Mouse (Mus musculus): ENCODE measurements around the gene Stx4a.
"Not testable (repeated sequence)": the region's sequence is repeated elsewhere in the genome, so short reads cannot be mapped to it uniquely, and the experiment has no call there.

The Stx4a gene

GRCm38 (mm10) chr7:127867641-127868040 lies 43.5 kb downstream of the Stx4a start:
- DNase-seq (ENCODE audit: low spot score in 2 of 2), result no peak

GRCm38 (mm10) chr7:127869149-127869810 lies 45.2 kb downstream of the Stx4a start:
- no peak for DNase-seq (ENCODE audit: low spot score in 2 of 2)

DNA sequence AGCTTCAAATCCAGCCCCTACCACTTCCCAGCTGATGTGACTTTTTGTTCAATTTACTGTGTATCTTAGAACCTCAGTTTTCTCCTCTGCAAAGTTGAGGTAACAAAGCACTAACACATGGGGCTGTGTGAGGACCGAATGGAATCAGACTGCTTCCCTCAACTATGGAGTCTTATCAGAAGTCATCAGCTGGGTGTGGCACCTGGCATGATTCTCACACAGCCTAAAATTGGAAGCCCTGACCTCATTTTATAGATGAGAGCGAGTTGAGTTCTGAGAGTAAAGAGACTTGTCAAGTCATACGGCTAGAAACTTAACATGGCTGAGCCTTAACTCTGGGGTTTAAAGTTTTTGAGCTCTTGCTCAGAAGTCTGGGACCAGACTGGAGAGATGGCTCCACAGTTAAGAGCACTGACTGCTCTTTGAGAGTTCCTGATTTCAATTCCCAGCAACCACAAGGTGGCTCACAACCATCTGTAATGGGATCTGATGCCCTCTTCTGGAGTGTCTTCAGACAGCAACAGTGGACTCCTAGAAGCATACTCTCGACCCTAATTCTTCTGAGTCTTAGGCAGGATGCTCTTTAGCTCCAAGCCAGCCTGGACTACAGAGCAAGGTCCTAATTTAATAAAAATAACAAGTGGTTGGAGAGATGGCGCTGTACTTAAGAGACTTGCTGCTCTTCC lies 46.2 kb downstream of the Stx4a start:
- DNase-seq (ENCODE audit: low spot score in 2 of 2), result no peak

DNA sequence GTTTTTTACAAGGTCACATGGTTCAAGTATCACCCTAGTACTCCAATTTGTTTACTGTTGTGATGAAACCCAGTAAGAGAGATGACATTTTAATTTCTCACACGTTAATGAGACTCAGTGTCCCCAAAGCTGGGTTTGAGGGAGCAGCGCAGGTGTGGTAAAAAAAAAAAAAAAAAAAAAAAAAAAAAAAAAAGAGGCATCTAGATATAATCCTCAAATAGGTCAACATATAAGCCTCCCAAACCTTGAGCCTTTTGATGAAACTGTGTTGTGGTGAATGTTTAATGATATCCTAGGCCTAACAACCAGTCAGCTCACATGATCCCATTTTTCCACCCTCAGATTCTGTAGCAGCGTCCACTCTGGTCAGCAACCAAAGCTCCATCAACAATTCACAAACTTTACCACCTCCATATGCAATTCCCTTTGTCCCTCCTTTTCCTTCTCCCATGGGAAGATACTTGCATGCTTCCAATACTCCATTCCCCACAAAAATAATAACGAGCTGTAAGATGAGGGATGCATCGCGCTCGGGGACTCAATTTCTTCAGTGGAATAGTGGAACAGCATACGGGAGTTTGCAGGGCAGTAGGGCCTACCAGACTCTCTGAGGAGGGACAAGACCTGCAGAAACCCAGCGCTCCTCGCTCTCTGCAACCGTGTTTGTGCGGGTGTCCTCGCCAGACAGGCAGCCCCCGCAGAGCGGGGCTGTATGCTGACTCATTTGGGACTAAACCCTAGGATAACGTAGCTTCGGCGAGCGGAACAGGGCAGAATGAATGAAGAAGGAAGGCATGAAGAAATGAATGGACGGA lies 50.9 kb downstream of the Stx4a start:
- no peak for DNase-seq (ENCODE audit: low spot score in 2 of 2)

DNA sequence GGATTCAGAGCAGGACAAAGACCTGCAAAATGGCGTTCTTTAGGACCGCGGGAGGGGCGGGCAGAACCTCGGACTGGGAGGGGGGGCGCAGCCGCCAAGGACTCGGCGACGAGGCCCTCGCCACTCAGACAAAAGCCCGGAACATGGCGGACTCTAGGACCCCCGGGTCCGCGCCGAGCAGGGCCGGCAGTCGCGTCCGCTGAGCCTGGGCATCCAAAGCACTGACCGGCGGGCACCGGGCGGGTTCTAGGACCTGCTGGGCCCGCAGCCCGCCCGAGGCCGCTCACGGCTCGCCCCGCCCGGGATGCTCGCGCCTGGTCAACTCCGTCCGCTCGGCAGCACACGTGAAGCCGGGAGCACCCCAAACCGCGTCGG lies 51.5 kb downstream of the Stx4a start:
- peak; percentile 85 to 88 for DNase-seq (ENCODE audit: low spot score in 2 of 2)

DNA sequence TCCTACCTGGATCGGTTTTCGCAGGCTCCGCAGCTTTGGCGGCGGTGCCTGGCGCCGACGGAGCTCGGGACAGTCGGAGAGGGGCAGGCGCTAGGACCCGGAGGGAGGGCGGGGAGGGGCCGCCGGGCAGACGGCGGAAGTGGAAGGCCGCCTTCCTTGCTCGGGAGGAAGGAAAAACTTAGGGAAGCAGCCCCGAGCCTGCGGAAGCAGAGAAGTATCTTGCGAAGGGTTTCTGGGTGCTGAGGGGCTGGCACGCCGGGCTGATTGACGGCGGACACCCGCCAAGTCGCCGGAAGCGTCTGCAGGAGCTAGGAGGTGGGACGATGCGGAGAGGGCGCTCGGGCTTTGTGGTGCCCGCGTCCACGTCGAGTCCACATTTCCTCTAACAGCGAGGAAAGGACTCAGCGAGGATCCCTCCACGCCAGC lies 52.0 kb downstream of the Stx4a start, which contains the start of gene Zfp646:
Gene Zfp646 (plus strand): TSS at position 181 of the 426 bp plus-strand sequence.
- peak; percentile 46 to 51 for DNase-seq (ENCODE audit: low spot score in 2 of 2)

DNA sequence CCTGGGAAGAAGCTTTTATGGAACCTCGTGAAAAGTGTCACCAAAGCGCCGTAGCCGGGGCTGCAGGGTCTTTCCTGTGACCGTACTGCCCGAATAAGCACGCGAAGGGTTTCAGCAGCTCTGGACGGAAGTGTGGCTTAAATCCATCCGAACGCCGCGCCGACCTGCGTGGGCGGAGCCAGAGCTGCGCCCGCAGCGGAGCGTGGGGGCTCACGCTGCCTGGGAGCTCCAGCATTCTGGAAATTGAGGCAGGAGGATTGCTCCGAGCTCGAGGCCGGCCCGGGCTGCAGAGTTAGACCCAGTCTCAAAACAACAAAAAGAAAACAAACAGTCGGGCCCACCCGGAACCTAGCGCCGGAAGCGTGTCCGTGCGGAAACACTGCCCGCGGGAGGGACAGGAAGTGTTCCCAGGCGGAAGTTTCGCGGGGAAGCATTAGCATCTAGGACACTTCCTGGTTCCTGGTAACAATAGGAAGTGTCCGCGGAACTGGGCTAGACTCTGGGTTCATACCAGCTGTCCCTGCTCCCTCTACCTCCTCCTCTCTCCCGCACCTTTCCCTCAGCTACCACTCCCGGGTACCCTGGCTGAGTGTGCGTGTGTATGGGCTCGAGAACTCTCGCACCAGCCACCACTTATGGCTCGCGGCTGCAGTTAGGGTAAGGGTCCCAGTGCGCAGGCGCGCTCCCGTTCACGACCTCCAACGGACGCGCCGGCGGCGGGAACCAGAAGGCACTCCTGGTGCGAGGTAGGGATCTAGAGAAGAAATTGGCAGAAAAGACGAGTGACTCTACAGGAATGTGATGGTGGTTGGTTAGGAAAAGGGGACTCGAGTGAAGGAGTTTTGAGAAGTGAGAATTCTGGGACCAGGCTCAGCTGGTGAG lies 52.6 kb downstream of the Stx4a start, which contains the start of gene Zfp668:
Gene Zfp668 (minus strand): TSS at position 362 of the 882 bp plus-strand sequence.
- peak; percentile 85 to 86 for DNase-seq (ENCODE audit: low spot score in 2 of 2)

DNA sequence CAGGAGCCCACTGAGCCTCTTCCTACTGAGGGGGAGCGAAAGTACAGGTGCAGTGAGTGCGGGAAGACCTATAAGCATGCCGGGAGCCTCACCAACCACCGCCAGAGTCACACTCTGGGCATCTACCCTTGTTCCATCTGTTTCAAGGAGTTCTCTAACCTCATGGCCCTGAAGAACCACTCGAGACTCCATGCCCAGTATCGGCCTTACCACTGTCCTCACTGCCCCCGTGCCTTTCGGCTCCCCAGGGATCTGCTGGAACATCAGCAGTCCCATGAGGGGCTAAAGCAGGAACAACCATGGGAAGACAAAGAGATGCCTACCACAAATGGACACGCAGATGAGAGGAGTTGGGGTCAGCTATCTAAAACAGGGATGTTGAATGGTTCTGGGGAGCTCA lies 55.2 kb downstream of the Stx4a start:
- no peak for DNase-seq (ENCODE audit: low spot score in 2 of 2)

- no peak for DNase-seq (ENCODE audit: low spot score in 2 of 2)
Observed at GRCm38 (mm10) chr7:127880431-127880830, 56.3 kb downstream of the Stx4a start.

DNA sequence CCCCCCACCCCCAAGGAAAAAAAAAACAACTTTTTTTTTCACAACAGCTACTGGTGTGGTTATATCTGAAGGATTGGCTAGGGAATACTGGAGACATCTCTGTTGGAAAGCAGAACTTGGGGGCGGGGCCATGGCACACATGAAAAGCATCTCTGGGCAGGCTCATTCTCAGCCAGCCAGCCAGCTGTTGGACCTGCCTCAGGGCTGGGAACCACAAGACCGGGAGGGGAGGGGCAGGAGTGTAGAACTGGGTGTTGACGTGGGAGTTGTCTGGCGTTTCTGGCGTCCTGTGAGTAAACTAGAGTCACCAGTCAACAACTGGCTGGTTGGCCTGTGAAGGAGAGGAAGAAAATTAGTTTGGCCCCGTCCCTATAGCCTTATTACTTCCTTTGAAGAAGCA lies 61.9 kb downstream of the Stx4a start:
- no peak for DNase-seq (ENCODE audit: low spot score in 2 of 2)

GRCm38 (mm10) chr7:127886551-127886950 lies 62.5 kb downstream of the Stx4a start:
- DNase-seq (ENCODE audit: low spot score in 2 of 2), result no peak

- no peak for DNase-seq (ENCODE audit: low spot score in 2 of 2)
Observed at GRCm38 (mm10) chr7:127887191-127887590, 63.1 kb downstream of the Stx4a start.

GRCm38 (mm10) chr7:127887781-127888180 lies 63.7 kb downstream of the Stx4a start:
- DNase-seq (ENCODE audit: low spot score in 2 of 2), result no peak

DNA sequence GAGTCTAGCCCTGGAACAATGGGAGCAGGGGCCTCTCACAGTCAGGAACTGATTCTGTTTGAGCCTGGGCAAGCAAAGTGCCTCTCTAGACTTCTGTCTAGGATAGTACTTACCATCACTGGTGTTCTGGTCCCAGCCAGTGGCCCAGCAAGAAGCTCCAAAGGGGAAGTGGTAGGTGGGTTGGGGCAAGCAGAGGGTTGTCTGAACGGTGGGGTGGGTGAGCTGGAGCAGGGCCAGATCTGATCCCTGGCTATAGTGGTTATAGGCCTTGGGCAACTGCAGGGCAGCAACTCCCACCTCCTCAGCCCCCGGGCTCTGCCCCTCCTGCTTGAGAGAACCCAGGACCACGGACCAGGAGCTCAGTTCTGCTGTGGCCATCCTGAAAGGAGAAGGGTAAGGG lies 64.7 kb downstream of the Stx4a start:
- DNase-seq (ENCODE audit: low spot score in 2 of 2), result no peak

DNA sequence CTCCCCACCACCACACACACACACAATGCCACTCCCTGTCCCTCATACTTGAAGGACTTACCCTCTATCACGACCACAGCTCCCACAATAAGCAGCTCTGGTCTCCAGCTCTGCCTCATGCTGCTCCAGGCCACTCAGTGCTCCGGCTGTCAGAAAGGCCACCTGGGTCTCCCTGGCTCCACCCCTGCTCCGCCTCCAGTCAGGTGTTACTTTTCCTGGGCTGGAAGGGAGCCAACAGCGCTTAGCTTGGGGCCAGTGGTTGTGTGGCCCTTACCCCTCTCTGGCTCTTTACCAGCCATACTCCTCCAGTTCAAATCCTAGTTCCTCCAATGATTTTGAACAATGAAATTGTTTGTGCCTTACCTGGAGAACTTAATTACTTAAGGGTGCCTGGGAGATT lies 66.7 kb downstream of the Stx4a start, which contains the start of gene Prss53:
Gene Prss53 (minus strand): TSS at position 173 of the 400 bp plus-strand sequence.
- no peak for DNase-seq (ENCODE audit: low spot score in 2 of 2)

GRCm38 (mm10) chr7:127894480-127894879 lies 70.4 kb downstream of the Stx4a start:
- DNase-seq (ENCODE audit: low spot score in 2 of 2), result no peak

DNA sequence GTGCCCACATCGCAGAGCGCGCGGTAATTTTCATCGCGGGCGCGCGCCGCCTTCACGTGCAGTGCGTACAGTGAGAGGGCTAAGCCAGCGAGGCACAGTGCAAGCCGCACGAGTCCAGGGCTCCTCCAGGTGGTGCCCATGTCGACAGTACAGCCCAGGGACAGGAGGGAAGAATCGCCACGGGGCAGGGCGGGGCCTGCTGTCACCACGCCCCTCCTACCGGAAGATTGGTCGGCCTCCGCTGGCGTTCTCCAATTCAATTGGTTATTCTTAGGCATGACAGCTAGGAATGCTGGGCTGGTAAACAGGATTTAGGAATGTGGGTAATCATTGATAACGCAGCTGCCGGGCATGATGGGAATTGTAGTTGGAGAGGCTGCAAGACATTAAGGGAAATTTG lies 71.3 kb downstream of the Stx4a start, which contains the start of the genes Gm21974 and Vkorc1:
Gene Gm21974 (minus strand): TSS at position 13 of the 400 bp plus-strand sequence.
Gene Vkorc1 (minus strand): TSS at position 176 of the 400 bp plus-strand sequence.
- DNase-seq (ENCODE audit: low spot score in 2 of 2), result peak; percentile 93

DNA sequence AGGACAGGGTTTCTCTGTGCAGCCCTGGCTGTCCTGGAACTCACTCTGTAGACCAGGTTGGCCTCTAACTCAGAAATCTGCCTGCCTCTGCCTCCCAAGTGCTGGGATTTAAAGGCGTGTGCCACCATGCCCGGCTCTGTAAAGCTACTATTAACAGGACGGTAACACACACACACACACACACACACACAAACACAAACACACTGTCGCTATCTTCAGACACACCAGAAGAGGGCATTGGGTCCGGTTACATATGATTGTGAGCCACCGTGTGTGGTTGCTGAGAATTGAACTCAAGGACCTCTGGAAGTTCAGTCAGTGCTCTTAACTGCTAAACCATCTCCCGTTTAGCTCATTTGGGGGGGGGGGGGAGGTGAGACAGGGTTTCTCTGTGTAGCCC lies 71.8 kb downstream of the Stx4a start:
- DNase-seq (ENCODE audit: low spot score in 2 of 2), result not testable (repeated sequence)

- DNase-seq (ENCODE audit: low spot score in 2 of 2), result peak in 1 of 2 experiments; percentile 44
Observed at GRCm38 (mm10) chr7:127896384-127896783, 72.3 kb downstream of the Stx4a start.

- DNase-seq (ENCODE audit: low spot score in 2 of 2), result no peak
Observed at GRCm38 (mm10) chr7:127897542-127897941, 73.4 kb downstream of the Stx4a start.
